Mouse (Mus musculus) heart, postnatal 10 days (tissue): ENCODE measurements around the gene Grk5. TPM values are rescaled to one million over a fixed set of nuclear protein-coding genes. Genes with fewer than 3 reads are reported as not detected.
"Not testable (repeated sequence)": the region's sequence is repeated elsewhere in the genome, so short reads cannot be mapped to it uniquely, and the experiment has no call there.

Experiments
- DNase-seq, 2 experiments: peaks; one replicate each; pipeline ENCODE4 v3.0.0; 2021
- intact Hi-C: fragments of 180-260 bp; cut with DNase I; formaldehyde crosslinking; loops from one replicate; pipeline ENCODE4 v1.15.1; 2025
- total RNA-seq, 2 experiments: library from RNA; stranded (reverse); gene quantifications; 2 replicates each; pipeline ENCODE4 v1.2.3; 2021

Grk5 gene
- total RNA-seq, 2 experiments from 2014 or later = 26.3 to 28.3 TPM

DNA sequence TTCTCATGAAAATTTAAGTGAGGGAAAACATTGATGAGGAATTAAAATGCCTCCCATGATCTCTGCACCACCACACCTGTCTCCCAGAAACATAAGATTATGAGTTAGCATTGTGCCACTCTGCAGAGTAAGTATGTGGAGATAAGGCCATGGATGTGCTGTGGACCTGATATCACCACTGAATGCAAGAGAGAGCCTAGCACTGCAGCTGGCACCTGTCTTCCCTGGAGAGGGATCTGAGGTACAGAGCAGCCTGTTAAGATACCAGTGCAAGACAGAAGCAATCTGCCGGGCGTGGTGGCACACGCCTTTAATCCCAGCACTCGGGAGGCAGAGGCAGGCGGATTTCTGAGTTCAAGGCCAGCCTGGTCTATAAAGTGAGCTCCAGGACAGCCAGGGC lies 15.9 kb downstream of the Grk5 start:
- DNase-seq = no peak

GRCm38 (mm10) chr19:60910304-60910703 lies 20.8 kb downstream of the Grk5 start:
- no peak for DNase-seq
- intact Hi-C loops = no loop called here

More for the DNA sequence above, 15.9 kb downstream of the Grk5 start:
- intact Hi-C loops = no loop called here

DNA sequence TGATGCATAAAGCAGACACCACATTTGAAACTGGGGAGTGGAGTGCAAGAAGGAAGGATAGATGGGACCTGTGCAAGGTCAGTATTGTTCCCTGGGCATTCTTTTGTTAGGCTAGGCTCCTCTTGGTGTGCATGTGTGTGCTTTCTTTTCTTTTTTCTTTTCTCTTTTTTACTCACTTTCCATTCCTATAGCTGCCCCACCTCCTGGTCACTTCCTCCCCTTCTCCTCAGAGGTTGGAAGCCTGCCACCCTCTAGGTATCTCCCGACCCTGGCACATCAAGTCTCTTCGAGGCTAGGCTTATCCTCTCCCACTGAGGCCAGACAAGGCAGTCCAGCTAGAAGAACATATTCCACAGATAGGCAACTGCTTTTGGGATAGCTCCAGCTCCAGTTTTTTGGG lies 22.1 kb downstream of the Grk5 start:
- intact Hi-C loops = no loop called here
- DNase-seq = no peak

GRCm38 (mm10) chr19:60915236-60915635 lies 25.7 kb downstream of the Grk5 start:
- DNase-seq = peak; percentile 38 to 40
- intact Hi-C loops = loop anchor here (2.0 kb wide), 1 partner anchor 30 kb away; no protein-coding TSS in a partner anchor

- DNase-seq = no peak
- intact Hi-C loops = loop anchor here (2.0 kb wide), 1 partner anchor 29 kb away; no protein-coding TSS in a partner anchor
Measured at GRCm38 (mm10) chr19:60915862-60916261, 26.3 kb downstream of the Grk5 start.

DNA sequence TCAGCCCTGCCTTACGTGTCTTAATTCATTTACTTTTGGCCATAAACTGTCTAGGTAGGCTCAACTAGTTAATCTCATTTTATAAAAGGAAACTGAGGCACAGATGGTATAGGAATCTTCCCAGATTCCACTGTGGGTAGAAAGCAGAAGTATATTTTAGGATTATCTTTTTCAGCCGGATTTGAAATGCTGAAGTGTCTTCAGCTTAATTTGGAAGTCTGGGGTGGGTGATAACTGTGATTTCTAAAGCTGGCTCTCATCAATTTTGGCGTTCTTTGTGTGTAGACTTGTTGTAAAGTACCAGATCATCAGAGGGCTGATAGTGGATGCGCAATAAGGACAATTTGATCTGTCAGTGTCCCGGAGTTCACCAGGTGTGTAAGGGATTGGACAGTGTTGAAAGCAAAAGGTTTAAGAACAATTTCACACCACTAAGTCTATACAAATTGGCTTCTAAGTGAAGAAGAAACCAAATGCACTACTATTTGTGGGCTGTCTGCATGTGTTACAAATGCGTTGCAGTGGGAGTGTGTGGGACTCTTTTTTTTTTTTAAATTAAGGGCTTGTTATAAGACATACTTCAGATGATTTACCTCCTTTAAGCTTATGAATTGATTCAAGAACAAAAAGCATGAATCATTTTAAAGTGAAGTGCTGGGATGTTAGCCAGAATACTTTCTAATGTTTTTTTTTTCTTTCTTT lies 27.5 kb downstream of the Grk5 start:
- intact Hi-C loops = no loop called here

DNA sequence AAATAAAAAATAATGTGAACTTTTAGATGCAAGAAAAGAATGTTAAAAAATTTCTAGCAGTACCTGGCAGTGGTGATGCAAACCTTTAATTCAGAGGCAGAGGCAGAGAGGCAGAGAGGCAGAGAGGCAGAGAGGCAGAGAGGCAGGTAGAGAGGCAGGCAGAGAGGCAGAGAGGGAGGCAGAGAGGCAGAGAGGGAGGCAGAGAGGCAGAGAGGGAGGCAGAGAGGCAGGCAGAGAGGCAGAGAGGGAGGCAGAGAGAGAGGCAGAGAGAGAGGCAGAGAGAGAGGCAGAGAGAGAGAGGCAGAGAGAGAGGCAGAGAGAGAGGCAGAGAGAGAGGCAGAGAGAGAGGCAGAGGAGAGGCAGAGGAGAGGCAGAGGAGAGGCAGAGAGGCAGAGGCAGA lies 35.0 kb downstream of the Grk5 start:
- intact Hi-C loops, DNase-seq: not testable (repeated sequence)

More for the DNA sequence above, 27.5 kb downstream of the Grk5 start:
- DNase-seq = no peak

GRCm38 (mm10) chr19:60935001-60935400 lies 45.5 kb downstream of the Grk5 start:
- DNase-seq = no peak
- intact Hi-C loops = no loop called here

DNA sequence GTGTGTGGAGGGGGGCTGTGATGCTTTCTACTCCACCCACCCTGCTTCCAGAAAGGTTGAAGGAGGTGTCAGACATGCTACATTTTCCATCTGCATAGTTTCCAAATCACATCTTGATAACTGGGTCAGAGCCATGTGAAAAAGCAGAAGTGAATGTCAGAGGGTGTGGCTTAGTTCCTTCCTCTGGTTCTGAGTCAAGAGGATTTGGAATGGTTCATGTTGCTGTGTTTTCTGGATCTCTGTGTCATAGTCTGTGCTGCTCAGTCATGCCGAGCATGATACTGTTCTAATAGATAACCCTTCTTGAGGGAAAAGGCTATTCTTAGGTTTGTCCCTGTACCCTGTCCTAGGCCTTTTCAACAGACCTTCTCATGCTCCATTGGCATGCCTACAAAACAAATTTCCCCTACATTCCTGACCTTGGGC lies 50.4 kb downstream of the Grk5 start:
- DNase-seq = peak; percentile 64 to 74
- intact Hi-C loops = loop anchor here (1.0 kb wide), 1 partner anchor 54 kb away; no protein-coding TSS in a partner anchor

GRCm38 (mm10) chr19:60940866-60941265 lies 51.3 kb downstream of the Grk5 start:
- intact Hi-C loops = loop anchor here (1.0 kb wide), 1 partner anchor 53 kb away; no protein-coding TSS in a partner anchor
- no peak for DNase-seq

GRCm38 (mm10) chr19:60945801-60946311 lies 56.3 kb downstream of the Grk5 start:
- DNase-seq = peak; percentile 78 to 82
- intact Hi-C loops = loop anchor here (2.0 kb wide), 2 partner anchors 31 to 55 kb away; no protein-coding TSS in a partner anchor

DNA sequence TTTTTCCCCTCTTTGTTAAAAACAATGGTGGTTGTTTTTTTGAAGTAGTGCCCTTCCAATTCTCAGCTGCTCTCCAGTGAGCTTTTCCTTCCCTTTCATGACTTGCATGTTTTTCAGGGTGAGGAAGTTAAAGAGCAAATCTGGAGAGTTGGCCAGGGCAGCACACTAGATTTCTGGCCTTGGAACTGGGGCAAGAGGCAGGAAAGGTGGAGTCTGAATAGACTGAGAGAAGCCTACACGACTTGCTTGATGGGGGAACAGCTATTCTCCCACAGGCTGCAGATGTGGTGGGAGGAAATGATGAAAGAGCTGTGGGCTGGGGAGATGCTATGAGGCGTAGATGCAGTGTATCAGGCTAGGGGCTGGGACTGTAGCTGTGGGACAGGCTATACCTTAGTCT lies 57.1 kb downstream of the Grk5 start:
- DNase-seq = peak; percentile 67 to 72
- intact Hi-C loops = loop anchor here (2.0 kb wide), 1 partner anchor 56 kb away; no protein-coding TSS in a partner anchor

DNA sequence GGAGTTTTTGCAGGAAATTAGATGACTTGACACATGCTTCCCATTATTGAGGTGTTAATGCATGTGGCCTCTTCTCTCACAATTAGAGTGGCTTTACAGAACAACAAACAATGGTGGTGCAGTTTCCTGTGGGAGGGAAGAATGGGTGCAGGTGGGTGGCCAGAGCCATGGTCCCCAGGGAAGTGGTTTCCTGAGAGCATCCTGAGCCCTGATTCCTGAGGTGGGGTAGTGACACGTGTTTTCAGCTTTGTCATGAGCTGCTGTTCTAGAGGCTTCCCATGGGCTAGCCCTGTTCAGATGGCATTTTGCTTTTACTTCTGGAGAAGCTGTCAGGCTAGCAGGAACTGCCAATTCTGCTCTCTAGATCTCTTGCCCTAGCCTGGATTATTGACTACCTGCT lies 59.4 kb downstream of the Grk5 start:
- intact Hi-C loops = no loop called here
- DNase-seq = peak; percentile 38 to 47

DNA sequence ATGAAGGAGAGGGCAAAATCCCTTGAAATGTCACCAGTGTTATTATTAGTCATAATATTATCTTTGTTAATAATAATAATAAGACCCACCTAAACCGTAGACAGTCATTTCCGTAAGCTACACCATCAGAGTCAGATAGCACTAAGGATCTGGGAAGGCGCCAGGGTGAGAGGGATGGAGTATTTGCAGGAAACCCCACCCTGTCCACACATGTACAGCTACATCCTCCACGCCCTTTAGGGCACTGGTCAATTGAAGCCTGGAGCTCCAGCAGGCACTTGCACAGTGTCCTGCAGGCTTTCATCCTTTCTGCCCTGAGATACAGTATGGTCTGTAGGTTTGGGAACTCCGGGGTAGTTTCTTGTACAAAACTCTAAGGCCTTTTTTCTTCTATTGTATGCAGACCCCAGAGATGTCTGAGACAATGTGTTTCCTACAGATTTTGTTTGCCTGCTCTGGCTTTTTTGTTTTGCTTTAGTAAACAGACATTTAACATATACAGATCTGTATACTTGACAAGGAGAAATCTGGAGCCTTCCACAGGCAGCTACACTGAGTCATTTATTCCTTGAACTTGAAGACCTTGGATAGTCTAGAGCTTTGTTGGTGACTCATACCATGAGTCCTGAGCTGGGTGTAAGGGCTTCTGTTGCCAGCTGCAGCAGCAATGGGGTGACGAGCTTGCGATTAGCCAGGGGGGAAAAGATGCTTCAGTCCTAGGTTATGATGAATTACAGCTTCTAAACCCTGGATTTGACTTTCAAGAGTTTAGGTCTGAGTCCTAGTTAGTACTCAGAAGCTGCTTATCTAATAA lies 60.7 kb downstream of the Grk5 start:
- peak; percentile 64 to 66 for DNase-seq
- intact Hi-C loops = no loop called here

DNA sequence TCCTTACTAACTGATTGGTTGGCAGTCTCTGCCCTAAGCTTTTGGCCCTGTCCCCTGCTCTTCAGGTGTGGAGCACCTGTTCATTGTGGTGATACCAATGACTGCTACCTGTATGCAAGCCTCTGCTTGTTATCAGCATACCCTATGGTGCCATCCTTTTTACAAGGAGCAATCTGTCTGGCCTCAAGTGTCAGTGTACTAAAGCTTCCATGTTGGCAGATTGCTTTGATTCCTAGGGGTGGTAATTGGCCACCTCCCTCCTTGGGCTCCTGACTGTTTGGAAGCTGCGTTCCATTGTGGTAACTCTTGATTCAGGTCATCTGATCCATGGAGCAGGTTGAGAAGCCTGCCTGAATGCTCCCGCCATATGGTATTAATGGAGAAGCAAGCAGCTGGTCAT lies 65.6 kb downstream of the Grk5 start:
- intact Hi-C loops = no loop called here
- no peak for DNase-seq

- intact Hi-C loops = no loop called here
- DNase-seq = no peak
Measured at GRCm38 (mm10) chr19:60955712-60956111, 66.2 kb downstream of the Grk5 start.

DNA sequence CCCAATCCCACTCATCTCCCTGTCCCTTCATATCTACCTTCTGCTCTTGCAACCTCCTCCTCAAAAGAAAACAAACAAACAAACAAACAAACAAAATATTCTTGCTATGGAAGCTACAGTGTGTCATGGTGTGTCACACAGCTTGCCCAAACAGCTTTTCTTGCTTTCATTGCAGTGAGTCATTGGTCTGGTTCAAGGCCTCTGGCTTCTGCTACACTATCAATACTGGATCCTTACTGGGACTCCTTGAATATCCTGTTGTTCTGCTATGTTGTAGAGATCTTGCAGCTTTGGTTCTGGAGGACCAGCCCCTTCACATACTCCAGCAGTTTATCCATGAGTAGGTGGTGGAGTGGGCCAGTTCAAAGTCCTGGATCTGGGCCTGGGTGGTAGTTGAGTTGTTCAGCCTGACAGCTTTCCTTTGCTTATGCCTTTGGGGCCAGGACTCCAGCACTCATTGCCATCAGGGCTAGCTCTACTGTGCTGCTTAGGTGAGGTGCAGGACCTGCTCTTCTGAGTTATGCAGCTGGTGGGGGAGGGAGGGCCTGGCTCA lies 66.7 kb downstream of the Grk5 start:
- no peak for DNase-seq
- intact Hi-C loops = no loop called here

DNA sequence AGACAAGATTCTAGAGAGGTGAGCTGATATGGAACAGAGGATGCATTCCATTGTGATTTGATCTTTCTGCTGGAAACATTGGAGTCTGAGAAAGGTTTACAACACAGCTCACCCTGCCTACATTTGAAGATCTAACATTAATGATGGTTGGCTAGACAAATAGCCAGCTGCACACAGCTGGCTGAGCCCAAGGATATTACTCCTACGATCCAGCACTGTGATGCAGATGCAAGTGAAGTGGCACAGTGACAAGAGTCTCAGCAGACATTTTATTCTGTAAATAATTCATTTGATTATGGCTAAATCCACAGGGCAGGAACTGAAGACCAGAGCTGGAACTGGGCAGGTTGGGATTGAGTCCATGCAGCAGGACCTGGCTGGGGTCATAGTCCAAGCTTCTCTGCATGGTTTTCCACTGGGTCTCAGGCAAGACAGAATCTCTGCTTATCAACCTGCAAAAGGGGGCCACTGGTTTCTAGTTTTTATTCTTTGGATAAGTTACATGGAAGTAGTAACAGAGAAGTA lies 70.2 kb downstream of the Grk5 start:
- intact Hi-C loops = no loop called here
- DNase-seq = peak; percentile 53 to 62

- intact Hi-C loops = no loop called here
Measured at GRCm38 (mm10) chr19:60962358-60963061, 73.0 kb downstream of the Grk5 start.

DNA sequence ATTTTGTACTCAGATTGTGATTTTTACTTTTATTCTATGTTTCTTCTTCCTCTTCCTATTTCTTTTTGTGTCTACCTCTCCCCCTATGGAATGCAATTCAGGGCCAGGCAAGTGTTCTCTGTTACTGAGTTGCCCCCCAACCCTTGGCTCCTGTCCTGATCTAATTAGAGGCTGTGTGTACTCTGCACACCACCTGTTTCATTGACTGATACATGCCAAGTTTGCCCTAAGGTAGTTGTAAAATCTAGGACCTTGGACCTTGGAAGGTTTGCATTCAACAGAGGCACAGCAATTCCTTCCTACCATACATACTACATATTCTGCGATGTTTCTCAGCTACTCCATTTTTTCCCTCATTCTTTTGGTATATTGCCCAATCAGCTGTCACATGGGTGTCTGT lies 78.4 kb downstream of the Grk5 start:
- no peak for DNase-seq
- intact Hi-C loops = no loop called here

More at GRCm38 (mm10) chr19:60962358-60963061, 73.0 kb downstream of the Grk5 start:
- no peak for DNase-seq
